Mouse (Mus musculus) cerebellum, adult 2 months (tissue): ENCODE measurements around the gene Ptpn22. TPM values are rescaled to one million over a fixed set of nuclear protein-coding genes. Genes with fewer than 3 reads are reported as not detected.
A peak's percentile ranks its signal among the peaks of the same experiment; 100 is the strongest.

ENCODE experiments used
- DNase-seq, 2 experiments: peaks; one replicate each; pipeline ENCODE4 v3.0.0; 2021
- H3K27ac ChIP-seq: fragments of 200-500 bp; 2 replicates; pipeline ENCODE4 v1.5.1; 2012; ENCODE audit warnings: low read length, control low read depth, inconsistent platforms; ENCODE audit not compliant: insufficient read depth
- H3K27me3 ChIP-seq: fragments of 200-500 bp; 2 replicates; pipeline ENCODE4 v1.6.1; 2012; ENCODE audit warnings: inconsistent platforms, mild to moderate bottlenecking, low read length, moderate library complexity; ENCODE audit not compliant: control insufficient read depth, insufficient read depth
- H3K4me1 ChIP-seq: fragments of 200-500 bp; 2 replicates; pipeline ENCODE4 v1.6.1; 2011; ENCODE audit warnings: low read length; ENCODE audit not compliant: control insufficient read depth, insufficient read depth
- H3K4me3 ChIP-seq: fragments of 200-500 bp; replicated peaks from 2 replicates; pipeline ENCODE3; 2011; ENCODE audit warnings: mild to moderate bottlenecking, low read depth, low read length, control low read depth; ENCODE audit not compliant: insufficient read depth
- CTCF ChIP-seq: fragments of 200-500 bp; IDR thresholded peaks from 2 replicates; pipeline ENCODE4 v1.5.1; 2011; ENCODE audit warnings: low read depth, mild to moderate bottlenecking, control low read depth, low read length, moderate library complexity, borderline replicate concordance; ENCODE audit not compliant: insufficient read depth
- POLR2A ChIP-seq: fragments of 200-500 bp; IDR thresholded peaks from 2 replicates; pipeline ENCODE4 v1.6.1; 2011; ENCODE audit warnings: low read length, control low read depth, borderline replicate concordance; ENCODE audit not compliant: insufficient read depth
- WGBS: fragments of 180-500 bp; shearing (Covaris S2); methylation state at CpG from one replicate; pipeline ENCODE4 v1.1.7; 2018; 5-methylcytosine and 5-hydroxymethylcytosine counted together
- polyA plus RNA-seq: library from polyadenylated mRNA; depleted of rRNA; stranded (reverse); fragments of >200 nt; gene quantifications from 2 replicates; pipeline ENCODE4 v1.2.3, GENCODE M21; 2012; rRNA removed

Ptpn22 gene
- polyA plus RNA-seq, 1 experiment, result 34.7 TPM

- H3K4me3 ChIP-seq, result peak overlapping the region; percentile 23
- peaks cover 2% of the 10 kb centered on the region; the same call in 1 of the 2 replicates for H3K4me1 ChIP-seq
- no peaks in the 10 kb centered on the region for H3K27me3 ChIP-seq
- 15% methylated on average over 5 of the region's 5 CpGs for WGBS
- H3K27ac ChIP-seq, result no peak overlapping the region
- no peak for DNase-seq
- TF ChIP-seq POLR2A (no peak), CTCF (no peak)
Measured at GRCm38 (mm10) chr3:103916205-103916838, 56.7 kb downstream of the Ptpn22 start.

GRCm38 (mm10) chr3:103916839-103917237 lies 57.2 kb downstream of the Ptpn22 start:
- no peak for TF ChIP-seq POLR2A
- peak overlapping the region; percentile 23 for H3K4me3 ChIP-seq
- 32% methylated on average over 3 of the region's 3 CpGs for WGBS

GRCm38 (mm10) chr3:103920094-103920493 lies 60.5 kb downstream of the Ptpn22 start:
- no peak overlapping the region for H3K27ac ChIP-seq
- no peaks in the 10 kb centered on the region for H3K27me3 ChIP-seq
- TF ChIP-seq POLR2A, result no peak
- no peak for TF ChIP-seq CTCF
- no peak overlapping the region for H3K4me3 ChIP-seq
- H3K4me1 ChIP-seq, result peaks cover 2% of the 10 kb centered on the region; the same call in 1 of the 2 replicates
- 88% methylated on average over 1 of the region's 1 CpGs for WGBS
- no peak for DNase-seq

More at GRCm38 (mm10) chr3:103916839-103917237, 57.2 kb downstream of the Ptpn22 start:
- Histone ChIP-seq H3K4me1 (peaks cover 2% of the 10 kb centered on the region; the same call in 1 of the 2 replicates), H3K27me3 (no peaks in the 10 kb centered on the region), H3K27ac (no peak overlapping the region)
- DNase-seq, result no peak

- Histone ChIP-seq H3K4me1 (peaks cover 2% of the 10 kb centered on the region; the same call in 1 of the 2 replicates), H3K27ac (no peak overlapping the region), H3K27me3 (no peaks in the 10 kb centered on the region), H3K4me3 (no peak overlapping the region)
- TF ChIP-seq CTCF (no peak), POLR2A (no peak)
- WGBS, result 83% methylated on average over 3 of the region's 3 CpGs
- DNase-seq, result no peak
Measured at GRCm38 (mm10) chr3:103925302-103925701, 65.7 kb downstream of the Ptpn22 start.

GRCm38 (mm10) chr3:103927511-103927910 lies 67.9 kb downstream of the Ptpn22 start:
- no peak overlapping the region for H3K27ac ChIP-seq
- H3K27me3 ChIP-seq, result no peaks in the 10 kb centered on the region
- no peak overlapping the region for H3K4me3 ChIP-seq
- 23% methylated on average over 6 of the region's 6 CpGs for WGBS
- DNase-seq, result peak; percentile 43 to 45
- no peaks in the 10 kb centered on the region for H3K4me1 ChIP-seq
- TF ChIP-seq CTCF, result no peak
- no peak for TF ChIP-seq POLR2A

GRCm38 (mm10) chr3:103944794-103945562 lies 85.4 kb downstream of the Ptpn22 start:
- peak in 1 of 2 experiments; percentile 37 for DNase-seq
- no peaks in the 10 kb centered on the region for H3K27me3 ChIP-seq
- H3K4me3 ChIP-seq, result no peak overlapping the region
- TF ChIP-seq POLR2A (no peak), CTCF (no peak)
- H3K27ac ChIP-seq, result no peak overlapping the region
- no peaks in the 10 kb centered on the region for H3K4me1 ChIP-seq
- 18% methylated on average over 1 of the region's 1 CpGs for WGBS

- H3K4me3 ChIP-seq, result no peak overlapping the region
- no peak overlapping the region for H3K27ac ChIP-seq
- TF ChIP-seq CTCF (no peak), POLR2A (no peak)
- no peak for DNase-seq
- whole genome bisulfite sequencing, result 87% methylated on average over 7 of the region's 7 CpGs
- H3K27me3 ChIP-seq, result no peaks in the 10 kb centered on the region
- no peaks in the 10 kb centered on the region for H3K4me1 ChIP-seq
Measured at GRCm38 (mm10) chr3:103948666-103949065, 89.1 kb downstream of the Ptpn22 start.

- DNase-seq, result no peak
- TF ChIP-seq POLR2A (no peak), CTCF (no peak)
- Histone ChIP-seq H3K4me3 (no peak overlapping the region), H3K27me3 (no peaks in the 10 kb centered on the region), H3K4me1 (no peaks in the 10 kb centered on the region), H3K27ac (no peak overlapping the region)
- 88% methylated on average over 3 of the region's 3 CpGs for WGBS
Measured at GRCm38 (mm10) chr3:103960622-103961021, 101.0 kb downstream of the Ptpn22 start.

Other genes with a start within 250 kb of the Ptpn22 start
- gene Atg4a-ps, start 213.7 kb upstream of the Ptpn22 start, polyA plus RNA-seq, result 0.07 and 0.08 TPM in 2 replicates
- 5.0 TPM in 2 replicates for gene Olfml3, start 121.8 kb upstream of the Ptpn22 start, polyA plus RNA-seq
- gene Gm10964, start 120.4 kb upstream of the Ptpn22 start, polyA plus RNA-seq, result not detected in 2 replicates
- gene Hipk1, start 68.2 kb upstream of the Ptpn22 start, polyA plus RNA-seq, result 59.6 and 65.2 TPM in 2 replicates
- gene Dclre1b, start 50.4 kb upstream of the Ptpn22 start, polyA plus RNA-seq, result 8.5 and 11.3 TPM in 2 replicates
- gene Ap4b1, start 50.3 kb upstream of the Ptpn22 start, polyA plus RNA-seq, result 19.2 and 23.2 TPM in 2 replicates
- 0.33 and 0.49 TPM in 2 replicates for gene Gm43064, start 50.2 kb upstream of the Ptpn22 start, polyA plus RNA-seq
- 91.7 and 98.7 TPM in 2 replicates for gene Bcl2l15, start 27.2 kb upstream of the Ptpn22 start, polyA plus RNA-seq
- gene Rsbn1, start 54.3 kb downstream of the Ptpn22 start, polyA plus RNA-seq, result 14.5 and 15.2 TPM in 2 replicates
- 22.2 and 24.7 TPM in 2 replicates for gene Phtf1, start 108.3 kb downstream of the Ptpn22 start, polyA plus RNA-seq